Mouse (Mus musculus) midbrain, embryonic 12.5 days (tissue): ENCODE measurements around the gene Dnajb11. TPM values are rescaled to one million over a fixed set of nuclear protein-coding genes. Genes with fewer than 3 reads are reported as not detected.

Experiments used
- ATAC-seq: fragments of 200-750 bp; cut with Nextera tagmentation; 2 replicates; pipeline ENCODE4 v1.8.0; 2017; ENCODE audit warnings: low read depth, moderate TSS enrichment, moderate library complexity; ENCODE audit not compliant: low FRiP score
- H3K27ac ChIP-seq: fragments of 300-500 bp; sonication (generic); replicated peaks from 2 replicates; pipeline ENCODE4 v1.5.1; 2016; ENCODE audit warnings: mild to moderate bottlenecking
- H3K27me3 ChIP-seq: fragments of 300-500 bp; sonication (generic); 2 replicates; pipeline ENCODE4 v1.6.1; 2016; ENCODE audit warnings: mild to moderate bottlenecking
- H3K36me3 ChIP-seq: fragments of 300-500 bp; sonication (generic); 2 replicates; pipeline ENCODE4 v1.6.1; 2016
- H3K4me1 ChIP-seq: fragments of 300-500 bp; sonication (generic); 2 replicates; pipeline ENCODE4 v1.6.1; 2016
- H3K4me2 ChIP-seq: fragments of 300-500 bp; sonication (generic); replicated peaks from 2 replicates; pipeline ENCODE4 v1.6.1; 2016; ENCODE audit warnings: mild to moderate bottlenecking, moderate library complexity
- H3K4me3 ChIP-seq: fragments of 300-500 bp; sonication (generic); 2 replicates; pipeline ENCODE4 v1.5.1; 2016; ENCODE audit warnings: mild to moderate bottlenecking
- H3K9ac ChIP-seq: fragments of 300-500 bp; sonication (generic); replicated peaks from 2 replicates; pipeline ENCODE4 v1.6.1; 2016; ENCODE audit warnings: mild to moderate bottlenecking, moderate library complexity
- H3K9me3 ChIP-seq: fragments of 300-500 bp; sonication (generic); 2 replicates; pipeline ENCODE4 v1.6.1; 2016; ENCODE audit warnings: mild to moderate bottlenecking
- WGBS: fragments of 180-500 bp; shearing (Covaris S2); methylation state at CpG from one replicate; pipeline ENCODE4 v1.1.7; 2016; 5-methylcytosine and 5-hydroxymethylcytosine counted together
- polyA plus RNA-seq: library from polyadenylated mRNA; unstranded; fragments of >200 nt; fragmentation: Nextera tagmentation; extraction: Ambion mirVana; gene quantifications from 2 replicates; pipeline ENCODE4 v1.2.1, GENCODE M21; 2016

Gene Dnajb11
- polyA plus RNA-seq, 1 experiment from 2014 or later: 94.1 TPM

- H3K4me1 ChIP-seq: peaks cover 5% of the 10 kb centered on the region
- 0 out of 2 replicates have a peak, but pooled peaks cover 5% of the 10 kb centered on the region for H3K36me3 ChIP-seq
- no peak overlapping the region for H3K27ac ChIP-seq
- no peak overlapping the region for H3K4me2 ChIP-seq
- no peak overlapping the region for H3K4me3 ChIP-seq
- no peak for ATAC-seq
- H3K27me3 ChIP-seq: no peaks in the 10 kb centered on the region
- H3K9ac ChIP-seq: no peak overlapping the region
- WGBS: 94% methylated on average over 4 of the region's 4 CpGs
- no peaks in the 10 kb centered on the region for H3K9me3 ChIP-seq
These were observed 4.9 kb upstream of the Dnajb11 start for GRCm38 (mm10) chr16:22852709-22853108.

GRCm38 (mm10) chr16:22856773-22857172, 872 bp upstream of the Dnajb11 start:
- 19% methylated on average over 9 of the region's 9 CpGs for WGBS
- Histone ChIP-seq H3K27me3 (no peaks in the 10 kb centered on the region), H3K9ac (peak overlapping the region; percentile 37), H3K4me3 (peak overlapping the region; percentile 86), H3K27ac (no peak overlapping the region), H3K4me2 (peak overlapping the region; percentile 93), H3K4me1 (peaks cover 16% of the 10 kb centered on the region), H3K9me3 (no peaks in the 10 kb centered on the region), H3K36me3 (0 out of 2 replicates have a peak, but pooled peaks cover 5% of the 10 kb centered on the region)
- ATAC-seq: no peak

- Histone ChIP-seq H3K9me3 (no peaks in the 10 kb centered on the region), H3K4me2 (no peak overlapping the region), H3K27ac (no peak overlapping the region), H3K4me1 (no peaks in the 10 kb centered on the region), H3K9ac (no peak overlapping the region), H3K27me3 (no peaks in the 10 kb centered on the region), H3K4me3 (no peak overlapping the region), H3K36me3 (peaks cover 60% of the 10 kb centered on the region)
- ATAC-seq: no peak
- 94% methylated on average over 8 of the region's 8 CpGs for WGBS
These were observed 14.8 kb downstream of the Dnajb11 start for GRCm38 (mm10) chr16:22872397-22872796.

GRCm38 (mm10) chr16:22873369-22873768, 15.7 kb downstream of the Dnajb11 start:
- H3K27ac ChIP-seq: no peak overlapping the region
- no peaks in the 10 kb centered on the region for H3K4me1 ChIP-seq
- ATAC-seq: no peak
- WGBS: 77% methylated on average over 4 of the region's 4 CpGs
- no peak overlapping the region for H3K9ac ChIP-seq
- H3K27me3 ChIP-seq: no peaks in the 10 kb centered on the region
- no peak overlapping the region for H3K4me3 ChIP-seq
- H3K36me3 ChIP-seq: peaks cover 52% of the 10 kb centered on the region
- no peaks in the 10 kb centered on the region for H3K9me3 ChIP-seq
- H3K4me2 ChIP-seq: no peak overlapping the region

- no peak overlapping the region for H3K4me3 ChIP-seq
- peaks cover 7% of the 10 kb centered on the region; the same call in 1 of the 2 replicates for H3K4me1 ChIP-seq
- H3K9ac ChIP-seq: no peak overlapping the region
- WGBS: 58% methylated on average over 9 of the region's 9 CpGs
- H3K27ac ChIP-seq: no peak overlapping the region
- no peaks in the 10 kb centered on the region for H3K27me3 ChIP-seq
- H3K36me3 ChIP-seq: peaks cover 21% of the 10 kb centered on the region
- no peaks in the 10 kb centered on the region for H3K9me3 ChIP-seq
- no peak for ATAC-seq
- H3K4me2 ChIP-seq: no peak overlapping the region
These were observed 18.8 kb downstream of the Dnajb11 start for GRCm38 (mm10) chr16:22876218-22877043.

DNA sequence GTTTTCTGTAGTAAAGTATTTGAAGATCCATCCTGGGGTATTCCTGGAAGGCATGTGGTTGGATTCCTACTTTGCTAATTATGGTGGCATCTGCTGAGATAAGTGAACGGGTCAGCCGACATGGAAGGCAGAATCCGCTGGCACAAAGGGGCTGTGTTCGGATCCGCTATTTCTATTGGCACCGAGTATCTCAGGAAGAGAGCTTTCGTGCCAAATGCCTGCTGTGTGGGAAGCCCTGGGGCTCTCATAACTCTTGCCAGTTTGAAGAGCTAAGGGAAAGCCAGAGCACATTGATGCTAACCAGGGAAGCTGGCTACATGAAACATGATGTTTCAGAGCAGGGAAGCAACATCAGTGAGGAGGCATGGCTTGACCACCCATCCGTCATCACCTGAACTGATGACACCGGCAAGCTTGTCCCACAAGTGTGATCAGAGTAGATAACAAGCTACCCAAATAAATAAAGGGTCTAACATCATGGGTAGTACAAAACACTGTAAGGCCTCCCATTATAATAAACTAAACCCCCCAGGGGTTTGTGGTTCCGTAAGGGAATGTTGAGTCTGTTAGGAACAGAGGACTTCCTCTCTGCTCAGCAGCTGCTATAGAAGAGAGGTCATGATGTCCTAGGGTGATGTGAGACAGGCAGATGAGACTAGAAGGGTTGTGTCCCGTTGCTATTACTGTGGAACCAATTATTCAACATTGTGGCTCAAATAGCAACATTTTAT, 20.2 kb downstream of the Dnajb11 start:
- Histone ChIP-seq H3K4me3 (no peak overlapping the region), H3K27me3 (no peaks in the 10 kb centered on the region), H3K27ac (no peak overlapping the region), H3K9ac (no peak overlapping the region), H3K4me2 (no peak overlapping the region), H3K4me1 (peaks cover 7% of the 10 kb centered on the region; the same call in 1 of the 2 replicates), H3K36me3 (peaks cover 8% of the 10 kb centered on the region), H3K9me3 (no peaks in the 10 kb centered on the region)
- no peak for ATAC-seq
- 87% methylated on average over 11 of the region's 11 CpGs for WGBS

- 77% methylated on average over 7 of the region's 7 CpGs for WGBS
- no peaks in the 10 kb centered on the region for H3K36me3 ChIP-seq
These were observed 21.1 kb downstream of the Dnajb11 start for GRCm38 (mm10) chr16:22878716-22879115.

DNA sequence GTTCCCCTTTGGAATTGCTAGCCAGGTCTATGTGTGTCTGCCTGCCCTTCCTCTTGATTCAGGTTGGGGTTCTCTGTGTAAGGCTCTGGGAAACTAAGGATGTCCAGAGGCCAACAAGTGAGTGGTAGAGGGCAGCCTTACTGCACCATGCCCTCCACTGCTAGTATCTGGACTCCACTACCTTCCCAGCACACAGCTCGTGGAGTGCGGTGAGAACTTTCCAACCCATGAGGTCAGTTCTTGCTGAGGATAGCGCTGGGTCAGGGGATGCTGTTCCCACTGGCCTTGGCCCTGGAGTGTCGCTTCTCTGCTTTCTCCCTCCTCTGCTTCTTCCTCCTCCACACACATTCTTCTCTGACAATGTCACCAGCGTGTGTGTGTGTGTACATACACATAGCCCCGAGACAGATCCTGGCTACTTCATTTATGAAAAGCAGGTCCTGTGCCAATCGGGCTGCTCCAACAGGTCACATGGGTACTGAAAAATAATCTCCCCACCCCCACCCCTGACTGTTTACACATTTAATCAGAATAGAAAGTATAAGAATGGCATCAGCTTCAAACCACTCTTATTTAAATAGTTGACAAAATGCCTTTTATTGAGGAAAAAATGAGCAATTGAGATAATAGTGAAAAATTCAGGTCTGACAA, 22.4 kb downstream of the Dnajb11 start:
- H3K27me3 ChIP-seq: no peaks in the 10 kb centered on the region
- peaks cover 7% of the 10 kb centered on the region; the same call in 1 of the 2 replicates for H3K4me1 ChIP-seq
- WGBS: 66% methylated on average over 7 of the region's 7 CpGs
- H3K9me3 ChIP-seq: no peaks in the 10 kb centered on the region
- no peak overlapping the region for H3K4me3 ChIP-seq
- H3K27ac ChIP-seq: no peak overlapping the region
- no peak for ATAC-seq
- H3K36me3 ChIP-seq: no peaks in the 10 kb centered on the region
- H3K9ac ChIP-seq: no peak overlapping the region
- no peak overlapping the region for H3K4me2 ChIP-seq

More at GRCm38 (mm10) chr16:22878716-22879115, 21.1 kb downstream of the Dnajb11 start:
- Histone ChIP-seq H3K4me3 (no peak overlapping the region), H3K4me2 (no peak overlapping the region), H3K9me3 (no peaks in the 10 kb centered on the region), H3K9ac (no peak overlapping the region), H3K4me1 (peaks cover 7% of the 10 kb centered on the region; the same call in 1 of the 2 replicates), H3K27me3 (no peaks in the 10 kb centered on the region), H3K27ac (no peak overlapping the region)
- no peak for ATAC-seq

- 8% methylated on average over 6 of the region's 6 CpGs for WGBS
- no peaks in the 10 kb centered on the region for H3K9me3 ChIP-seq
- ATAC-seq: no peak
- no peak overlapping the region for H3K27ac ChIP-seq
- peaks cover 7% of the 10 kb centered on the region; the same call in 1 of the 2 replicates for H3K4me1 ChIP-seq
- H3K36me3 ChIP-seq: no peaks in the 10 kb centered on the region
- no peak overlapping the region for H3K4me2 ChIP-seq
- no peaks in the 10 kb centered on the region; the same call in 1 of the 2 replicates for H3K27me3 ChIP-seq
- H3K9ac ChIP-seq: no peak overlapping the region
- no peak overlapping the region for H3K4me3 ChIP-seq
These were observed 23.3 kb downstream of the Dnajb11 start for GRCm38 (mm10) chr16:22880900-22881299.

GRCm38 (mm10) chr16:22881487-22881886, 23.8 kb downstream of the Dnajb11 start:
- ATAC-seq: no peak
- no peaks in the 10 kb centered on the region for H3K9me3 ChIP-seq

DNA sequence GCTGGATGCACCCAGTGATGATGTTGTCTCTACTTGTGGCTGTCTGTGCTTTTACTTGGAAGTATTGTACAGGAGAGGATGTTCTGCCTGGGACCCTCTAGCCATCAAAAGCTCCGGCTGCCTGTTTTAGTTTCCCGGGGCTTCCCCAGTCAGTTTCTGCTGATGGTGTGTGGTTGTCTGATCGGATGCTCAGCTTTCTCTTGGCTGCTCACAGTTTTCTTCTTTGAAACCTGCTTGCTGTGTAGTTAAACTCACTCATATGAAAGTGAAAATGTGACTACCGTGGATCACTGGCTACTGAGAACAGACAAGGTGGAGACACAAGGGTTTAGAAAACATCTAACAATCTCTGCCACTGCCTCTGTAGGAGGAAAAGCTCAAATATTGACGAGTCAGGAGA, 25.8 kb downstream of the Dnajb11 start:
- peaks cover 7% of the 10 kb centered on the region; the same call in 1 of the 2 replicates for H3K4me1 ChIP-seq
- H3K36me3 ChIP-seq: no peaks in the 10 kb centered on the region
- no peak for ATAC-seq
- 82% methylated on average over 5 of the region's 5 CpGs for WGBS
- no peaks in the 10 kb centered on the region for H3K9me3 ChIP-seq
- H3K4me2 ChIP-seq: no peak overlapping the region
- no peak overlapping the region for H3K9ac ChIP-seq
- no peak overlapping the region for H3K4me3 ChIP-seq
- H3K27me3 ChIP-seq: no peaks in the 10 kb centered on the region; the same call in 1 of the 2 replicates
- no peak overlapping the region for H3K27ac ChIP-seq

More at GRCm38 (mm10) chr16:22881487-22881886, 23.8 kb downstream of the Dnajb11 start:
- Histone ChIP-seq H3K27me3 (no peaks in the 10 kb centered on the region; the same call in 1 of the 2 replicates), H3K27ac (no peak overlapping the region), H3K4me3 (no peak overlapping the region), H3K9ac (no peak overlapping the region), H3K4me1 (peaks cover 7% of the 10 kb centered on the region; the same call in 1 of the 2 replicates), H3K4me2 (no peak overlapping the region), H3K36me3 (no peaks in the 10 kb centered on the region)
- WGBS: 70% methylated on average over 4 of the region's 4 CpGs
